12 mouse cellular contexts compared by ENCODE assay signal in genomic region chr7:80135173-80135532, GRCm38 (mm10). TPM values are rescaled to one million over a fixed set of nuclear protein-coding genes. Genes with fewer than 3 reads are reported as not detected.
DNase-seq lines count a peak whose midpoint lies in the region; ATAC-seq and TF ChIP-seq lines count a peak whose summit lies in the region.
"Had no signal": no experiment of that assay in that cellular context is flagged by ENCODE, and none has a peak within 500 bp of the region (broad histone marks: within the 10 kb centered on the region; RNA-seq: fewer than 3 reads in every experiment).

No protein-coding gene starts in this region.

- no peak overlapping the region for H3K4me2 ChIP-seq in forebrain, postnatal 0 days (ENCODE audit: low read depth)
- no peak overlapping the region for H3K4me2 ChIP-seq in forebrain, embryonic 12.5 days
- no peak overlapping the region for H3K4me2 ChIP-seq in intestine, embryonic 15.5 days (replicated peaks)
- no peak overlapping the region for H3K4me2 ChIP-seq in intestine, embryonic 16.5 days (ENCODE audit: low read depth, low read length)
- no peak overlapping the region for H3K4me2 ChIP-seq in neural tube, embryonic 13.5 days
- no peak overlapping the region for H3K4me2 ChIP-seq in stomach, postnatal 0 days (replicated peaks; ENCODE audit: low read depth)

- no peaks in the 10 kb centered on the region for H3K27me3 ChIP-seq in forebrain, postnatal 0 days (ENCODE audit: insufficient read depth, low read length)
- no peaks in the 10 kb centered on the region for H3K27me3 ChIP-seq in forebrain, embryonic 12.5 days
- H3K27me3 ChIP-seq in intestine, embryonic 15.5 days (replicated peaks) = no peaks in the 10 kb centered on the region
- no peaks in the 10 kb centered on the region for H3K27me3 ChIP-seq in intestine, embryonic 16.5 days (replicated peaks; ENCODE audit: control insufficient read depth, insufficient read depth, low read length)
- H3K27me3 ChIP-seq in neural tube, embryonic 13.5 days = no peaks in the 10 kb centered on the region
- no peaks in the 10 kb centered on the region for H3K27me3 ChIP-seq in stomach, postnatal 0 days (ENCODE audit: control insufficient read depth, insufficient read depth, low read length)
- H3K27me3 ChIP-seq: Patski had no signal

- no peak overlapping the region for H3K4me3 ChIP-seq in forebrain, postnatal 0 days (ENCODE audit: low read depth, low read length)
- H3K4me3 ChIP-seq in forebrain, embryonic 12.5 days (replicated peaks) = no peak overlapping the region
- no peak overlapping the region for H3K4me3 ChIP-seq in intestine, embryonic 15.5 days (replicated peaks)
- no peak overlapping the region for H3K4me3 ChIP-seq in intestine, embryonic 16.5 days (ENCODE audit: low read length)
- no peak overlapping the region for H3K4me3 ChIP-seq in neural tube, embryonic 13.5 days
- no peak overlapping the region for H3K4me3 ChIP-seq in stomach, postnatal 0 days (ENCODE audit: low read depth, low read length)

- TF ChIP-seq EP300 in stomach, postnatal 0 days (optimal IDR thresholded peaks at IDR 0.05) = no peak

- TF ChIP-seq CTCF in forebrain, postnatal 0 days (IDR thresholded peaks at IDR 0.05; ENCODE audit: low read depth) = no peak
- TF ChIP-seq CTCF in stomach, postnatal 0 days (IDR thresholded peaks at IDR 0.05; ENCODE audit: low read depth) = no peak

- H3K27ac ChIP-seq in forebrain, postnatal 0 days (ENCODE audit: low read depth, low read length) = 0 out of 2 replicates have a peak overlapping the region, but pooled peaks have one; percentile 54
- H3K27ac ChIP-seq in forebrain, embryonic 12.5 days = no peak overlapping the region
- H3K27ac ChIP-seq in intestine, embryonic 15.5 days = peak overlapping the region; percentile 63; the same call in 1 of the 2 replicates
- H3K27ac ChIP-seq in intestine, embryonic 16.5 days (ENCODE audit: low read length) = no peak overlapping the region
- peak overlapping the region; percentile 59; the same call in 1 of the 2 replicates for H3K27ac ChIP-seq in neural tube, embryonic 13.5 days (replicated peaks)
- peak overlapping the region; percentile 65 for H3K27ac ChIP-seq in stomach, postnatal 0 days (replicated peaks)
- H3K27ac ChIP-seq: macrophage had no signal

- H3K36me3 ChIP-seq in forebrain, postnatal 0 days (ENCODE audit: insufficient read depth) = no peaks in the 10 kb centered on the region
- H3K36me3 ChIP-seq in forebrain, embryonic 12.5 days (replicated peaks) = no peaks in the 10 kb centered on the region
- no peaks in the 10 kb centered on the region for H3K36me3 ChIP-seq in intestine, embryonic 15.5 days
- H3K36me3 ChIP-seq in intestine, embryonic 16.5 days (ENCODE audit: control insufficient read depth, insufficient read depth, low read length) = no peaks in the 10 kb centered on the region
- H3K36me3 ChIP-seq in neural tube, embryonic 13.5 days = no peaks in the 10 kb centered on the region
- H3K36me3 ChIP-seq in stomach, postnatal 0 days (ENCODE audit: control insufficient read depth, insufficient read depth, low read length) = no peaks in the 10 kb centered on the region

- 0 out of 2 replicates have a peak, but pooled peaks cover 8% of the 10 kb centered on the region for H3K9me3 ChIP-seq in forebrain, postnatal 0 days (ENCODE audit: low read length)
- no peaks in the 10 kb centered on the region for H3K9me3 ChIP-seq in forebrain, embryonic 12.5 days
- no peaks in the 10 kb centered on the region for H3K9me3 ChIP-seq in intestine, embryonic 15.5 days
- H3K9me3 ChIP-seq in intestine, embryonic 16.5 days (ENCODE audit: control insufficient read depth, low read length) = peaks cover 6% of the 10 kb centered on the region; the same call in 1 of the 2 replicates
- H3K9me3 ChIP-seq in neural tube, embryonic 13.5 days = peaks cover 5% of the 10 kb centered on the region
- no peaks in the 10 kb centered on the region for H3K9me3 ChIP-seq in stomach, postnatal 0 days (ENCODE audit: control insufficient read depth, low read length)

- ATAC-seq in forebrain, postnatal 0 days = no peak
- ATAC-seq in forebrain, embryonic 12.5 days (ENCODE audit: low FRiP score) = no peak
- ATAC-seq in intestine, embryonic 15.5 days = no peak
- ATAC-seq in intestine, embryonic 16.5 days = no peak
- no peak for ATAC-seq in neural tube, embryonic 13.5 days (ENCODE audit: low read depth)
- no peak for ATAC-seq in stomach, postnatal 0 days (ENCODE audit: low FRiP score, low TSS enrichment)
- no peak for ATAC-seq in erythroblast, adult 5-6 weeks (replicated peaks; ENCODE audit: low FRiP score, poor library complexity, severe bottlenecking)
- ATAC-seq: intestine, postnatal 0 days; Patski had no signal

- DNase-seq in forebrain, postnatal 0 days = no peak
- DNase-seq in neural tube, embryonic 10.5 days (ENCODE audit: extremely low spot score, low spot score) = no peak
- DNase-seq in stomach, postnatal 0 days (ENCODE audit: low spot score) = no peak
- DNase-seq: embryo, embryonic 11 days had no signal

- 93% methylated on average over 1 of the region's 1 CpGs for WGBS in forebrain, postnatal 0 days
- WGBS in forebrain, embryonic 12.5 days = 95% methylated on average over 1 of the region's 1 CpGs
- WGBS in intestine, embryonic 15.5 days = 67% methylated on average over 1 of the region's 1 CpGs
- 86% methylated on average over 1 of the region's 1 CpGs for WGBS in intestine, embryonic 16.5 days
- 89% methylated on average over 1 of the region's 1 CpGs for WGBS in neural tube, embryonic 13.5 days
- 53% methylated on average over 1 of the region's 1 CpGs for WGBS in stomach, postnatal 0 days

- no peaks in the 10 kb centered on the region for H3K4me1 ChIP-seq in forebrain, postnatal 0 days (ENCODE audit: insufficient read depth)
- peaks cover 9% of the 10 kb centered on the region; the same call in 1 of the 2 replicates for H3K4me1 ChIP-seq in forebrain, embryonic 12.5 days
- peaks cover 15% of the 10 kb centered on the region for H3K4me1 ChIP-seq in intestine, embryonic 15.5 days (replicated peaks)
- H3K4me1 ChIP-seq in intestine, embryonic 16.5 days (ENCODE audit: control insufficient read depth, insufficient read depth, low read length) = peaks cover 12% of the 10 kb centered on the region
- peaks cover 15% of the 10 kb centered on the region for H3K4me1 ChIP-seq in neural tube, embryonic 13.5 days (replicated peaks)
- peaks cover 3% of the 10 kb centered on the region; the same call in 1 of the 2 replicates for H3K4me1 ChIP-seq in stomach, postnatal 0 days (replicated peaks; ENCODE audit: control insufficient read depth, insufficient read depth)

- H3K9ac ChIP-seq in forebrain, postnatal 0 days = no peak overlapping the region
- H3K9ac ChIP-seq in forebrain, embryonic 12.5 days = no peak overlapping the region
- no peak overlapping the region for H3K9ac ChIP-seq in intestine, embryonic 15.5 days
- H3K9ac ChIP-seq in intestine, embryonic 16.5 days (ENCODE audit: low read depth, low read length) = no peak overlapping the region
- no peak overlapping the region for H3K9ac ChIP-seq in neural tube, embryonic 13.5 days
- no peak overlapping the region for H3K9ac ChIP-seq in stomach, postnatal 0 days (ENCODE audit: low read length)

RNA-seq across cellular contexts. Expression of gene Idh2, which starts 20.0 kb away (rescaled TPM):
- total RNA-seq in forebrain, postnatal 0 days (2014; rRNA removed) = 143 and 145 TPM in 2 replicates
- polyA plus RNA-seq in forebrain, postnatal 0 days (2015; fragmentation: Nextera tagmentation; extraction: Ambion mirVana) = 110 and 128 TPM in 2 replicates
- 359 and 369 TPM in 2 replicates for polyA plus RNA-seq in forebrain, embryonic 12.5 days (2016; fragmentation: Nextera tagmentation; extraction: Ambion mirVana)
- 520 and 568 TPM in 2 replicates for polyA plus RNA-seq in intestine, embryonic 15.5 days (2015; fragmentation: Nextera tagmentation; extraction: Ambion mirVana)
- 540 and 585 TPM in 2 replicates for polyA plus RNA-seq in intestine, embryonic 16.5 days (2015; fragmentation: Nextera tagmentation; extraction: Ambion mirVana)
- 217 and 273 TPM in 2 replicates for polyA plus RNA-seq in neural tube, embryonic 13.5 days (2015; fragmentation: Nextera tagmentation; extraction: Ambion mirVana)
- 288 TPM in 2 replicates for polyA plus RNA-seq in stomach, postnatal 0 days (2015; fragmentation: Nextera tagmentation; extraction: Ambion mirVana)
- 20.3 and 31.3 TPM in 2 replicates for total RNA-seq in erythroblast, adult 5-6 weeks (2015; ENCODE audit: low replicate concordance)
- 17.6 and 24.5 TPM in 2 replicates for total RNA-seq in erythroblast, adult 5-6 weeks (2017; ENCODE audit: low replicate concordance)

RNA-seq across cellular contexts. Expression of gene Sema4b, which starts 51.5 kb away (rescaled TPM):
- total RNA-seq in forebrain, postnatal 0 days (2014; rRNA removed) = 24.5 and 35.6 TPM in 2 replicates
- polyA plus RNA-seq in forebrain, postnatal 0 days (2015; fragmentation: Nextera tagmentation; extraction: Ambion mirVana) = 17.0 and 22.4 TPM in 2 replicates
- polyA plus RNA-seq in forebrain, embryonic 12.5 days (2016; fragmentation: Nextera tagmentation; extraction: Ambion mirVana) = 16.7 and 19.4 TPM in 2 replicates
- polyA plus RNA-seq in intestine, embryonic 15.5 days (2015; fragmentation: Nextera tagmentation; extraction: Ambion mirVana) = 16.8 and 16.9 TPM in 2 replicates
- 14.9 and 16.3 TPM in 2 replicates for polyA plus RNA-seq in intestine, embryonic 16.5 days (2015; fragmentation: Nextera tagmentation; extraction: Ambion mirVana)
- 22.1 and 23.2 TPM in 2 replicates for polyA plus RNA-seq in neural tube, embryonic 13.5 days (2015; fragmentation: Nextera tagmentation; extraction: Ambion mirVana)
- polyA plus RNA-seq in stomach, postnatal 0 days (2015; fragmentation: Nextera tagmentation; extraction: Ambion mirVana) = 19.4 and 19.9 TPM in 2 replicates
- total RNA-seq in erythroblast, adult 5-6 weeks (2015; ENCODE audit: low replicate concordance) = 19.9 and 22.1 TPM in 2 replicates
- total RNA-seq in erythroblast, adult 5-6 weeks (2017; ENCODE audit: low replicate concordance) = 33.7 and 49.8 TPM in 2 replicates

Comparison
In these comparisons a context has a peak if more than half of its experiments do, and no peak if none do; other contexts are left out.
1. H3K27ac ChIP-seq: peak in forebrain, postnatal 0 days (single experiment), intestine, embryonic 15.5 days (single experiment), neural tube, embryonic 13.5 days (single experiment) and stomach, postnatal 0 days (single experiment); none in forebrain, embryonic 12.5 days (single experiment) and intestine, embryonic 16.5 days (single experiment).